Mouse (Mus musculus): ENCODE data around the gene Irf2bp1. TPM values are rescaled to one million over a fixed set of nuclear protein-coding genes. Genes with fewer than 3 reads are reported as not detected.

Gene Irf2bp1
- total RNA-seq, 2 experiments from 2014 or later = 3.3 to 4.6 TPM

DNA sequence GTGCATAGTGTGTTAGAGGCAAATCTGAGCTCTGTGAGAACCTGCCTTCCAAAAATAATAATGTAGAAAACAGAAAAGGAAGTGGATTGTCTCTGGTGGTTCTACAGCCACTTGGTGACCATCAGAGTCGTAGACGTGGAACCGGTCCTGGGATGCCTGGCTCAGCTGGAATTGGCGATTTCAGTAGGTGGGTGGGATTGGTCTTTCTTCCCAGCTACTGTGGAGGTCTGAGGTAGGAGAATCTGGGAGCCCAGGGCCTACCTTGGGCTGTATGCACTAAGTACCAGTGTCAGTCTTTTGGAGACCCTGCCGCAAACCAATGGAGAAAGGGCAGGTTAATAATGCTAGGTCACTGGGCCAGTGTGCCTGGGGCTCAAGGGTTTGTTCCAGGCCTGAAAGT is 10.8 kb upstream of the Irf2bp1 start:
- ATAC-seq (replicated peaks; ENCODE audit: low FRiP score, poor library complexity, severe bottlenecking) = no peak

- ATAC-seq (replicated peaks; ENCODE audit: low FRiP score, poor library complexity, severe bottlenecking) = no peak
Observed at GRCm38 (mm10) chr7:18998835-18999234, 5.0 kb upstream of the Irf2bp1 start.

DNA sequence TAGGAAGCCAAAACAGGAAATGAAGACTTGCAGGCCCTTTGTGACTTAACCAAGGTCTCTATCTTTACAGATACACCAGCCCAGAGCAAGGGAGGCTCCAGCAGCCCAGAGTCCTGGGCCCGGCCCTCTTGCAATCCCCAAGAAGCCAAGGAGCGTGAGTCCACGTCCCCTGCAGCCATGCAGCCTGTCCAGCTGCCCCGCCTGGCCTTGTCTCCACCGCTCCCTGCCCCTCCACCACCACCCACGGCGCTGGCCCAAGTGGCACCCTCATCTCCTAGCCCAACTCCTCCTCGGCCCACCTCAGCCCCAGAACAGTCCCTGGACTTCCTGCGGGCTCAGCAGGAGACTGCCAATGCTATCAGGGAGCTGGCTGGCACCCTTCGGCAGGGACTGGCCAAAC is 3.4 kb upstream of the Irf2bp1 start:
- no peak for ATAC-seq (replicated peaks; ENCODE audit: low FRiP score, poor library complexity, severe bottlenecking)

- no peak for ATAC-seq (replicated peaks; ENCODE audit: low FRiP score, poor library complexity, severe bottlenecking)
Observed at GRCm38 (mm10) chr7:19001066-19001806, 2.6 kb upstream of the Irf2bp1 start.

DNA sequence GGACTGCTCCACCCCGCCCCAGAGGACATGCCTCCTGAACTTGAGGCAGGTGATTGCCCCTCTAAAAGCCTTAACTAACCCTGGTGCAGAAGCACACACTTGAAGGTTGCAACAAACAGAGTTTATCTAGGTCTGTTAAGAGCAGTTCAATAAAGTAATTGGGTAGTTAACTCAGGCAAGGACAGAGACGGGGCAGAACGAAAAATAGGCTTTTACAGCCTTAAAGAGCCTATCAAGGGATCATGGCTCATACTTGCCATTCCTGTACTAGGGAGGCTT is 2.1 kb upstream of the Irf2bp1 start:
- no peak for ATAC-seq (replicated peaks; ENCODE audit: low FRiP score, poor library complexity, severe bottlenecking)

GRCm38 (mm10) chr7:19002115-19002514 is 1.7 kb upstream of the Irf2bp1 start:
- no peak for ATAC-seq (replicated peaks; ENCODE audit: low FRiP score, poor library complexity, severe bottlenecking)

DNA sequence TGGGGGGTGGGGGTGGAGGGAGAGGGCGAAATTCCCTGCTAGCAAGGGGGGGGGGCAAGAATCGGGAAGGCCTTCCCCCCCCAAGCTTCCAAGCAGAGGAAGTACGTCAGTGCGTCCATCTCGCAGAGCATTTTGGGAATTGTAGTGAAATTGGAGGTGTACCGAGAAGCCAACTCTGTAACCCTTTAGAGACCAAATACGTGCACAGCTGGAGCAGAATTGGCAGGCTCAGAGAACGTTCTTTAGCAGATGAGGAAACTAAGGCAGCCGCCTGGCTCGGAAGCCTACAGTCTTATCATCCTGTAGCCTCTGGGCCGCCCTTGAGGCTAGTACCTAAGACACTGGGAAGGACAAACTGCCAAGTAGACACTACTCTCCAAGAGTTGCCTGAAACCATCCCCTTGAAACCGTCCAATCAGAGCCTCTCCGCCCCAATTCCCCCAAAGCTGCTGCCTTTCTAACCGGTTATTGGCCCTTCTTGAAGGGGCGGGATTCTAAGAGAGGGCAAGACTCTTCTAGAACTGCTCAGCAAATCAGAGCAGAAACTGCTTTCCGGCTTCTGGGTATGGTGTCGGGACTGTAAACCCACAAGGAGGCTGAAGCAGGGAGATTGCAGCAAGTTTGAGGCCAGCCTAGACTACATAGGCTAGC is 871 bp upstream of the Irf2bp1 start:
- peak; percentile 75 for ATAC-seq (replicated peaks; ENCODE audit: low FRiP score, poor library complexity, severe bottlenecking)

- ATAC-seq (replicated peaks; ENCODE audit: low FRiP score, poor library complexity, severe bottlenecking) = no peak
Observed at GRCm38 (mm10) chr7:19004631-19005079, 811 bp downstream of the Irf2bp1 start.

- no peak for ATAC-seq (replicated peaks; ENCODE audit: low FRiP score, poor library complexity, severe bottlenecking)
Observed at GRCm38 (mm10) chr7:19005417-19006121, 1.7 kb downstream of the Irf2bp1 start.

- ATAC-seq (replicated peaks; ENCODE audit: low FRiP score, poor library complexity, severe bottlenecking) = peak; percentile 53
Observed at GRCm38 (mm10) chr7:19006476-19006875, 2.6 kb downstream of the Irf2bp1 start.

- ATAC-seq (replicated peaks; ENCODE audit: low FRiP score, poor library complexity, severe bottlenecking) = no peak
Observed at GRCm38 (mm10) chr7:19007026-19007977, 3.5 kb downstream of the Irf2bp1 start.

DNA sequence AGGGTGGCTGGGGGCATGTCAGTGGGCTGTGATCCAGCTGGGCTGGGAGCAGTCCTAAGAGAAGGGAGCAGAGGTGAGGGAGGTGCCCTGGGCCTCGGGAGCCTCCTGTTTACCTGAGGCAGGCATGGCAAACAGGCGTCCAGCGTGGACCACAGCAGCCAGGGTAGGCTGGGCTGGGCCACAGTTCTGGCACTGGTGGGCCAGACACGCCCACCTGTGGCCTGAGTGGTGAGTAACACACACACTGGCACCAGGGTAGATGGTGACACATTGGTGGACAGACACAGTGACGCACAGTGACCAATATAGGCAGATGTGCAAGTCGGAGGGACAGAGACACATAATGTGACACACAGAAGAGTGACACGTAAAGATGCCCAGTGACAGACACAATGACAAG is 6.7 kb downstream of the Irf2bp1 start:
- ATAC-seq (replicated peaks; ENCODE audit: low FRiP score, poor library complexity, severe bottlenecking) = no peak

GRCm38 (mm10) chr7:19012025-19012621 is 8.3 kb downstream of the Irf2bp1 start:
- no peak for ATAC-seq (replicated peaks; ENCODE audit: low FRiP score, poor library complexity, severe bottlenecking)

DNA sequence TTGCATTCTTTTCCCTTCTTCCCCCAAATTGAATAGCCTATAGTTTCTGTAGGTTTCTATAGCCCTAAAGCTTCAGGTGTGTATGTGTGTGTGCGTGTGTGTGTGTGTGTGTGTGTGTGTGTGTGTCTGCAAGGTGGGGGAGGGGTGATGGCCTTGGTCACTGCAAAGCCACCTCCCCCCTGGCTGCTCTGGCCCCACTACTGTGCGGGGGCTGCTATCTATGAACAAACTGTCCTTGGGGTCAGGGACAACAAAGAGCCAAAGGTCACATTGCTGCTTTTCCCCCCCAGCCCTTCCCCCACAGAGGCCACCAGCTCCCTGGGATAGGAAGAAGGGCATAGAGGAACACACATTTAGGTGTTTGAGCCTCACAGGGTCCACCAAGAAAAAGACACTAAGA is 9.0 kb downstream of the Irf2bp1 start:
- ATAC-seq (replicated peaks; ENCODE audit: low FRiP score, poor library complexity, severe bottlenecking) = no peak

- no peak for ATAC-seq (replicated peaks; ENCODE audit: low FRiP score, poor library complexity, severe bottlenecking)
Observed at GRCm38 (mm10) chr7:19014452-19014851, 10.6 kb downstream of the Irf2bp1 start.

DNA sequence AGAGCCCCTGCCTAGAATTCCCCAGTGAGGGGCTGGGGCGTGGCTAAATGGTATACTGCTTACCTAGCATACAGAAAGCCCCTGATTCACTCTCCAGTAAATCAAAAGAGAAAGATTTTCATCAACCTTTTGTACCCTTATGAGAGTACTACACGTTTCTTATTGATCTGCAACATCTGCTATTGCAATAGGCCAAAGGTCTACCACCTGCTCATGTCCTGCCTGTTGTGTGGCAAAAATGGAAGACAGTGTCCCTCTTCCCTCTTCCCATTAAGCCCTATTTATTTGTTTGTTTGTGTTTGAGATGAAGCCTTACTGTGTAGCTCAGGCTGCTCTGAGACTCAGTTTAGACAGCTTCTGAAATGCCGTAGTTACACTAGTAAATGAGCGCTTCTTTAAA is 12.2 kb downstream of the Irf2bp1 start:
- no peak for ATAC-seq (replicated peaks; ENCODE audit: low FRiP score, poor library complexity, severe bottlenecking)

DNA sequence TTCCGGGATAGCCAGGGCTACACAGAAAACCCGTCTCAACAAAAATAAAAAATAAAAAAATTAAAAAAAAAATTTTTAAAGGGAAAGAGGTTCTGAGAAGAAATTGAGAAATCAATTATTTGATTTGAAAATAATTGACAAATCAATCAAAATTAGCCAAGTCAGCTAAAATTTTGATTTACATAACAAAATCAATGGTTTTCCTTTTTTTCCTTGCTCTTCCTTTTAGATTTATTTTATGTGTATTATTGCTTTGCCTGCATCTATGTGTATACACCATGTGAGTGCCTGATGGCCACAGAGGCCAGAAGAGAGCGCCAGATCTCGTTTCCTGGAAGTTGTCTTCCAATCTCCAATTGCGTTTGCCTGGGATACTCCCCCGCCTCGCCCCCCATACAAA is 14.1 kb downstream of the Irf2bp1 start:
- ATAC-seq (replicated peaks; ENCODE audit: low FRiP score, poor library complexity, severe bottlenecking) = no peak

DNA sequence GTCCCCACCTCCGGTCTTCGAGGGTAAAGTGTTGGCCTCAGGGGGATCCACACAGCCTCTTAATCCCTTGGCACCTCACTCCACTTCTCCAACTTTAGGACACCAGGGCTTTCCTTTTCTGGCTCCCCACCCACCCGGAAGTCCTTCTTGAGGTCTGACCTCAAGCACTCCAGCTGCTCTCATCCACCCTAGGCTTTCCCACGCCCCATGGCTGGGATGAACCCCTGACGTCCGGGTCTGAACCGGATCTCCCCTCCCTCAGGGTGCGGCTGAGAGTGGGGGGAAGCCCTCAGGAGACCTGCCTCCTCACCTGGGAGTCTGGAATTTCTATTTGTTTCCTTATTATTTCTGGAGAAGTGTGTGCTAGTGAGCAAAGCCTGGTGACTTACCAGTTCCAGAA is 17.2 kb downstream of the Irf2bp1 start:
- no peak for ATAC-seq (replicated peaks; ENCODE audit: low FRiP score, poor library complexity, severe bottlenecking)

- no peak for ATAC-seq (replicated peaks; ENCODE audit: low FRiP score, poor library complexity, severe bottlenecking)
Observed at GRCm38 (mm10) chr7:19022189-19022958, 18.5 kb downstream of the Irf2bp1 start.
